Mouse (Mus musculus) intestine, embryonic 15.5 days (tissue): Measurements from ENCODE around the gene 1700001C19Rik. TPM values are rescaled to one million over a fixed set of nuclear protein-coding genes. Genes with fewer than 3 reads are reported as not detected.
A peak's percentile ranks its signal among the peaks of the same experiment; 100 is the strongest.
"Not testable (repeated sequence)": the region's sequence is repeated elsewhere in the genome, so short reads cannot be mapped to it uniquely, and the experiment has no call there.

ENCODE experiments used
- ATAC-seq: fragments of 200-750 bp; cut with Nextera tagmentation; 2 replicates; pipeline ENCODE4 v1.8.0; 2017; ENCODE audit warnings: moderate TSS enrichment, moderate library complexity
- H3K27ac ChIP-seq: fragments of 300-500 bp; sonication (generic); 2 replicates; pipeline ENCODE4 v1.5.1; 2015; ENCODE audit warnings: mild to moderate bottlenecking, inconsistent platforms
- H3K27me3 ChIP-seq: fragments of 300-500 bp; sonication (generic); replicated peaks from 2 replicates; pipeline ENCODE4 v1.6.1; 2015; ENCODE audit warnings: inconsistent platforms
- H3K36me3 ChIP-seq: fragments of 300-500 bp; sonication (generic); 2 replicates; pipeline ENCODE4 v1.6.1; 2015; ENCODE audit warnings: inconsistent platforms
- H3K4me1 ChIP-seq: fragments of 300-500 bp; sonication (generic); replicated peaks from 2 replicates; pipeline ENCODE4 v1.6.1; 2015; ENCODE audit warnings: inconsistent platforms
- H3K4me2 ChIP-seq: fragments of 300-500 bp; sonication (generic); replicated peaks from 2 replicates; pipeline ENCODE4 v1.6.1; 2015; ENCODE audit warnings: mild to moderate bottlenecking, inconsistent platforms
- H3K4me3 ChIP-seq: fragments of 300-500 bp; sonication (generic); replicated peaks from 2 replicates; pipeline ENCODE4 v1.5.1; 2015; ENCODE audit warnings: inconsistent platforms
- H3K9ac ChIP-seq: fragments of 300-500 bp; sonication (generic); 2 replicates; pipeline ENCODE4 v1.6.1; 2015; ENCODE audit warnings: inconsistent platforms
- H3K9me3 ChIP-seq: fragments of 300-500 bp; sonication (generic); 2 replicates; pipeline ENCODE4 v1.6.1; 2016; ENCODE audit warnings: inconsistent platforms
- WGBS: fragments of 180-500 bp; shearing (Covaris S2); methylation state at CpG from one replicate; pipeline ENCODE4 v1.1.7; 2015; 5-methylcytosine and 5-hydroxymethylcytosine counted together
- polyA plus RNA-seq: library from polyadenylated mRNA; unstranded; fragments of >200 nt; fragmentation: Nextera tagmentation; extraction: Ambion mirVana; gene quantifications from 2 replicates; pipeline ENCODE4 v1.2.1, GENCODE M21; 2015

1700001C19Rik gene
- polyA plus RNA-seq, 1 experiment from 2014 or later, result 0.38 TPM

GRCm38 (mm10) chr17:47422616-47423015, 14.6 kb downstream of the 1700001C19Rik start:
- H3K9me3 ChIP-seq, H3K36me3 ChIP-seq, H3K4me2 ChIP-seq, H3K27me3 ChIP-seq, ATAC-seq, H3K27ac ChIP-seq, H3K4me1 ChIP-seq, H3K4me3 ChIP-seq, H3K9ac ChIP-seq: not testable (repeated sequence)
- WGBS, result 96% methylated on average over 1 of the region's 1 CpGs

DNA sequence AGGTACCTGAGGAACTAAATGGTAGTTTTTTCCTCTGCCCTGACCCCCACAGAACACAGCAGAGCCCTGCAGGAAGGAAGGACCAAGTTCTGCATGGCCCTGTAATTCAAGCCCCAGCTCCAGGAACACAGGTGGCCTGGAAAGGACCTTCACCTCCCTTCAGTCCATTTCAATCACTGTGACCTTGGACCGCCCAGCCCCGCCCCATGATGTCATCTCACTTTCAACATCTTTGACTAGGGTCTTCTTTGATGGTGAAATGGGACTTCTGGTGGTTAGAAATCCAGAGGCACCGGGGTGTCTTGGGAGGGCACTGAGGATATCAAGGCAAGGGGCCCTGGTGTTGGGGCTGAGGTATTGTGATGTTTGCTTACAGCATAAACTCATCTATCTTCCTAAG, 15.6 kb downstream of the 1700001C19Rik start:
- H3K9me3 ChIP-seq, result no peaks in the 10 kb centered on the region
- H3K36me3 ChIP-seq, result no peaks in the 10 kb centered on the region
- no peaks in the 10 kb centered on the region for H3K27me3 ChIP-seq
- ATAC-seq, result no peak
- H3K4me2 ChIP-seq, result no peak overlapping the region
- H3K4me1 ChIP-seq, result no peaks in the 10 kb centered on the region
- 80% methylated on average over 3 of the region's 3 CpGs for WGBS
- H3K27ac ChIP-seq, result no peak overlapping the region
- no peak overlapping the region for H3K9ac ChIP-seq
- H3K4me3 ChIP-seq, result no peak overlapping the region

DNA sequence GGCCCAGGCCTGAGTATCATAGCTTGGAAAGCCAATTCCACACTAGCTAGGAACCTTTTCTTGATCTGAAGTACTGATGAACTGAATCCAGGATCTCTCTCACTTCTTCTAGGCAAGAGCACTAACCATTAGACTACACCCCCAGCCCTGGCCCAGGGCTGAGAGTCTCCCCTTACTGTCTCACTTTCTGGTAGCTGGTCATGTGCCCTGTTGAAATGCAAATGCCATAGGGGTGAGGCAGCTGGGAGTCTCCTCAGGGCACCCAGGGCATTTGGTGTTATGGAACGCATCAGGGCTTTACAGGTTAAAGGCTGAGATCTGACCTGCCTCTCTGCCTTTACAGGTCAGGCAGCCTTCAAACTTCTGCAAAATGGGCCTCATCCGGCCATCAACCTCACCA, 17.0 kb downstream of the 1700001C19Rik start:
- Histone ChIP-seq H3K9me3 (no peaks in the 10 kb centered on the region), H3K4me1 (no peaks in the 10 kb centered on the region), H3K27me3 (no peaks in the 10 kb centered on the region), H3K4me3 (no peak overlapping the region), H3K4me2 (no peak overlapping the region), H3K9ac (no peak overlapping the region), H3K27ac (no peak overlapping the region), H3K36me3 (no peaks in the 10 kb centered on the region)
- no peak for ATAC-seq
- WGBS, result 86% methylated on average over 2 of the region's 2 CpGs

DNA sequence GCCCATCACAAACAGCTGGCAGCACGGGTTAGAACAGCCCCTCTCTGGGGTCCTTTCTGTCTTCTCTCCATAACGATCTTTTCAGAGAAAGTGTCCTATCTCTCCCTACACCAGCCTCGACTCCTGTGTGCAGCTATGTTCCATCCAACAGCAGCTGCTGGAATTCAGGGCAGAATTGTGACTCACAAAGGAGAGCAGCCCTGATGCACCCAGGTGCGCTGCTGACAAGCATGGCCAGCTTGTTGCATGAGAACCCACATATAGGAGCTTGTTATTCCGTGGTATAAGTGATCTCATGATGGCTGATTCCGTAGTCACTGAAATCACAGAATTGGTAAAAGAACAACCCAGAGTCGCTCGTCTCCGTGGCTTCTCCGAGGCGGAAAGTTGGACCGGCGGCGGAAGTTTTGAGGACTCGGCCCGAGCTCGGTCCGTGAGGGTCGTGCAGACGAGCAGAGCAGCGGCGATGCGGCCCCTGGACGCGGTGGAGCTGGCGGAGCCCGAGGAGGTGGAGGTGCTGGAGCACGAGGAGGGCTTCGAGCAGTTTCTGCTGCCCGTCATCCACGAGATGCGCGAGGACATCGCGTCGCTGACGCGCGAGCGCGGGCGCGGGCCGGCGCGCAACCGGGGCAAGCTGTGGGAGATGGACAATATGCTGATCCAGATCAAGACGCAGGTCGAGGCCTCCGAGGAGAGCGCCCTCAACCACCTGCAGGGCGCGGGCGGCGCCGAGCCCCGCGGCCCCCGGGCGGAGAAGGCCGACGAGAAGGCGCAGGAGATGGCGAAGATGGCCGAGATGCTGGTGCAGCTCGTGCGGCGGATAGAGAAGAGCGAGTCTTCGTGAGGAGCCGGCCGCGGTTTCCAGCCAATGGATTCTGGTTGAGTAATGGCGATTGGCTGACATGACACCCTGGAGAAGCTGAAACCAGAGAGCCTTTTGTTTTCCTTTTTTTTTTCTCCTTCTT, 27.0 kb downstream of the 1700001C19Rik start:
- H3K36me3 ChIP-seq, ATAC-seq, H3K9me3 ChIP-seq, H3K27ac ChIP-seq, H3K4me1 ChIP-seq: not testable (repeated sequence)
- Histone ChIP-seq H3K9ac (0 out of 2 replicates have a peak overlapping the region, but pooled peaks have one; percentile 13), H3K4me2 (peak overlapping the region; percentile 78), H3K27me3 (peaks cover 17% of the 10 kb centered on the region), H3K4me3 (peak overlapping the region; percentile 36)
- WGBS, result 3% methylated on average over 74 of the region's 74 CpGs

DNA sequence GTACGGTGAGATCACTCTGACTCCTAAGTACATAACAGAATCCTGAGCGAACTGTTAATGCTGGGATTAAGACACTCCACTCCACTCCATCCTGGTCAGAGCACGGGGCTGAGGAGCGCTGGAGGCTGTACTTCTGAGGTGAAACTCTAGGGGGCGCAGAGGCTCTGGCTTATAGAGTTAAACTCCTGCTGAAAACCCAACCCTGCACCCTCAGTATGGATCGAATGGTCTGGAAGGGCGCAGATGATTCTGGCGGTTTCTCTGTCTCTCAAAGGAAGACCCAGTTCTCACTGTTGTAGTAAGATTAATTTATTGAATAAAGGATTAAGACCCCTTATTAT, 28.6 kb downstream of the 1700001C19Rik start:
- Histone ChIP-seq H3K4me3 (no peak overlapping the region), H3K36me3 (no peaks in the 10 kb centered on the region), H3K27ac (no peak overlapping the region), H3K9ac (no peak overlapping the region), H3K27me3 (peaks cover 17% of the 10 kb centered on the region), H3K4me2 (no peak overlapping the region), H3K4me1 (no peaks in the 10 kb centered on the region), H3K9me3 (no peaks in the 10 kb centered on the region)
- ATAC-seq, result peak; percentile 72
- WGBS, result 25% methylated on average over 8 of the region's 8 CpGs

DNA sequence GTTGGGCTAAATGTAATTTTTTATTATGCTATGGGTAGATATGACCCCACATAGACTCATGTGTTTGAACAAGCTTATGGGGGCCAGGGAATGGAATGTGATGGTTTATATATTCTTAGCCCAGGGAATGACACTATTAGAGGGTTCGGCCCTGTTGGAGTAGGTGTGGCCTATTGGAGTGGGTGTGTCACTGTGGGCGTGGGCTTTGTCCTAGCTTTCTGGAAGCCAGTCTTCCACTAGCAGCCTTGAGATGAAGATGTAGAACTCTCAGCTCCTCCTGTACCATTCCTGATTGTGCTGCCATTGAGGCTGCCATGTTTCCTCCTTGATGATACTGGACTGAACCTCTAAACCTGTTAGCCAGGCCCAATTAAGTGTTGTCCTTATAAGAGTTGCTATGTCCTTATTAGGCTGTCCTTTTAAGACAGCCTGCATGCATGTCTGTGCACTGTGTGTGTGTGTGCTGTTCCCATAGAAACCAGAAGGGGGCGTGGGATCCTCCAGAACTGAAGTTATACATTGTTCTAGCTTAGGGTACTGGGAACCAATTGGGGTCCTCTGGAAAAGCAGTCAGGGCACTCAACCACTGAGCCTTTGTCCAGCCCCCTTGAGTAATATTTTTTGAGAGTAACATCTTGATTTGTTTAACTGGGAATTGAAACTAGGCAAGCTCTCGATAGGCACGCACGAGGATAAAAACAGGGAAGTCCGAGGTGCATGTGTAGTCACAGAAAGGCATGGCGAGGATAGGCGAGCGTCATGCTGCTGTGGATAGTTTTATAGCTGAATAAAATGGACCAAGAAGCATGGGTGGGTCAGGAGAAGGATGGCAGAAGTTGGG, 29.2 kb downstream of the 1700001C19Rik start:
- H3K4me3 ChIP-seq, result no peak overlapping the region
- WGBS, result 61% methylated on average over 10 of the region's 10 CpGs
- peaks cover 17% of the 10 kb centered on the region for H3K27me3 ChIP-seq
- H3K27ac ChIP-seq, result no peak overlapping the region
- H3K4me1 ChIP-seq, result no peaks in the 10 kb centered on the region
- no peaks in the 10 kb centered on the region for H3K36me3 ChIP-seq
- H3K4me2 ChIP-seq, result no peak overlapping the region
- ATAC-seq, result no peak
- H3K9ac ChIP-seq, result no peak overlapping the region
- H3K9me3 ChIP-seq, result no peaks in the 10 kb centered on the region

DNA sequence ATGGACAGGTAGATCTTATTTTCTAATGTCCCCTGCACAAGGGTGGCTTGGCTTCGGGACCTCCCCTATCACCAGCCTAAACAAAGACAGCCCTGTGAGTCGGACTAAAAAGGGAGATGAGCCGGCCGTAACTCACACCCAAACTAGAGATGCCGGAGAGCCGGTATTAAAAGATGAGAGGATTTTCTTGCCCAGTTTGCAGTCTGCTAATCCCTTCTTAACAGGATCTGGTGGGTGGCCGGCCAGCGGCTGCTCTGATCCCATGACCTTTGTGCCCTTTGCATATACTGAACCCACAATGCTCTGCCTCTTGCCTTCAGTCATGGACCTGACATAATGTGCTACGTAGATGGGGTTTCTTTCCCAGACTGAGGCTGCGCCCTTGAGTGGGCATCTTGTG, 36.7 kb downstream of the 1700001C19Rik start, which contains the start of gene Guca1a:
Gene Guca1a, minus strand, starts transcription at position 134 of the 400 bp plus-strand sequence.
- H3K4me2 ChIP-seq, result no peak within 1 kb of the TSS
- H3K36me3 ChIP-seq, result no peaks in the 10 kb centered on the region
- no peaks in the 10 kb centered on the region for H3K9me3 ChIP-seq
- no peak within 1 kb of the TSS for H3K9ac ChIP-seq
- ATAC-seq, result no peak
- no peak within 1 kb of the TSS for H3K4me3 ChIP-seq
- 57% methylated on average over 10 of the region's 10 CpGs for WGBS
- peaks cover 4% of the 10 kb centered on the region; the same call in 1 of the 2 replicates for H3K4me1 ChIP-seq
- no peak within 1 kb of the TSS for H3K27ac ChIP-seq
- H3K27me3 ChIP-seq, result no peaks in the 10 kb centered on the region; the same call in 1 of the 2 replicates

DNA sequence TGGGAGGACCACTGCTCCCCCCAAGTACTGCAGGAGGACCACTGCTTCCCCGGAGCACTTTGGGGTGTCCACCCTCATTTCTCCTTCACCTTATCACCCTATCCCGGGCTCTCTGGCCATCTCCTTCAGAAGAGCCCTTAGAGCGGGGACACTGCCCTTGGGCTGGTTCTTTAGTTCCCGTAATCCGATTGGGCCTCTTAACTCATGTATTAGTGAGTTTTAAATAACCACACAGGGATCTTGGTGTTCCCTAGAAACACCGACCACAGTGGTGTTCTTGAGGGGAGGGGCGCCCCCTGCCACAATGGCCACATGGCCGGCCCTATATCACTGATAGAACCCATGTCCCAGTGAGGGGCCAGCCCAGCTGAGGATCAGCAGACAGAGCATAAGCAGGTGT, 38.1 kb downstream of the 1700001C19Rik start:
- 88% methylated on average over 8 of the region's 8 CpGs for WGBS
- Histone ChIP-seq H3K9me3 (no peaks in the 10 kb centered on the region), H3K27ac (no peak overlapping the region)

GRCm38 (mm10) chr17:47395376-47395913, 41.7 kb downstream of the 1700001C19Rik start:
- Histone ChIP-seq H3K27ac (no peak overlapping the region), H3K9ac (no peak overlapping the region)
- WGBS, result 3% methylated on average over 20 of the region's 20 CpGs

More for the DNA sequence above, 38.1 kb downstream of the 1700001C19Rik start:
- H3K4me3 ChIP-seq, result no peak overlapping the region
- H3K27me3 ChIP-seq, result peaks cover 8% of the 10 kb centered on the region
- no peak for ATAC-seq
- H3K4me2 ChIP-seq, result no peak overlapping the region
- H3K36me3 ChIP-seq, result no peaks in the 10 kb centered on the region
- H3K9ac ChIP-seq, result no peak overlapping the region
- H3K4me1 ChIP-seq, result peaks cover 12% of the 10 kb centered on the region; the same call in 1 of the 2 replicates

DNA sequence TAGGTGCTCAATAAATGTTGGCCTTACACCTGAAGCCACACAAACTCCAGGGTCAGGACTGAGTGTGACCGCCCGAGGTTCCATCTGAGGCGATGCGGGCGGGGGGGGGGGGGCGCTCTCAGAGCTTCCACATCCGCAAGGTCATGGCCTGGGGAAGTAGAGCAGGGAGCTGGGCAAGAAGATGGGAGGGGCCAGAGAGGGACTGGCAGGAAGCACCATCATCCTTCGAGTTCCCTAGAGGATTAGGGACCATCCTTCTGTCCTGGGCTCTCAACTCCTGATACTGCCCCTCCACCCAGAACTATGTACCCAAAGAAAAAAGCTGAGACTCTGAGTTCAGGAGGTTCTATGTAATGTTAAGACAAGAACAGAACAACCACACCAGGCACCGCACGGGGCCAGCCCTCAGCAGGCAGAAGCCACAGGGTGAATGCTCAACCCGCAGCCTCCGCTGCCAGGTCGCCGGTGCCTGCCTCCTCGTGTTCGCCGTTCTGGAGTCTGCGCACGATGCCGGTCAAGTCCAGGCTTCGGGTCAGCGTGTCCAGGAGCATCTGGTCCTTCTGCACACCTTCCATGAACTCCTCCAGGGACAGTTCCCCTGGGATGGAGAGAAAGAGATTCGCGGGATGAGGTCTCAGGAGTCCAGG, 42.8 kb downstream of the 1700001C19Rik start:
- 19% methylated on average over 24 of the region's 24 CpGs for WGBS
- Histone ChIP-seq H3K4me3 (peak overlapping the region; percentile 40), H3K9me3 (no peaks in the 10 kb centered on the region), H3K4me2 (peak overlapping the region; percentile 72), H3K9ac (peak overlapping the region; percentile 8; the same call in 1 of the 2 replicates), H3K36me3 (no peaks in the 10 kb centered on the region), H3K4me1 (peaks cover 12% of the 10 kb centered on the region; the same call in 1 of the 2 replicates), H3K27me3 (peaks cover 8% of the 10 kb centered on the region), H3K27ac (no peak overlapping the region)
- no peak; the same call in 1 of the 2 replicates for ATAC-seq

More at GRCm38 (mm10) chr17:47395376-47395913, 41.7 kb downstream of the 1700001C19Rik start:
- H3K9me3 ChIP-seq, result no peaks in the 10 kb centered on the region
- peak overlapping the region; percentile 72 for H3K4me2 ChIP-seq
- peaks cover 8% of the 10 kb centered on the region for H3K27me3 ChIP-seq
- no peaks in the 10 kb centered on the region for H3K36me3 ChIP-seq
- ATAC-seq, result peak; percentile 95
- peak overlapping the region; percentile 40 for H3K4me3 ChIP-seq
- peaks cover 12% of the 10 kb centered on the region; the same call in 1 of the 2 replicates for H3K4me1 ChIP-seq

GRCm38 (mm10) chr17:47386649-47387048, 50.5 kb downstream of the 1700001C19Rik start:
- ATAC-seq, result no peak
- 65% methylated on average over 4 of the region's 4 CpGs for WGBS
- no peak overlapping the region for H3K9ac ChIP-seq
- H3K4me3 ChIP-seq, result no peak overlapping the region
- H3K4me2 ChIP-seq, result no peak overlapping the region
- H3K27me3 ChIP-seq, result no peaks in the 10 kb centered on the region
- no peaks in the 10 kb centered on the region for H3K4me1 ChIP-seq
- H3K36me3 ChIP-seq, result no peaks in the 10 kb centered on the region
- no peaks in the 10 kb centered on the region for H3K9me3 ChIP-seq
- H3K27ac ChIP-seq, result no peak overlapping the region
